Mouse (Mus musculus): ENCODE data around the gene Zc3h14.

Zc3h14 gene

GRCm38 (mm10) chr12:98746746-98747379 is at the start of gene Zc3h14:
TSS of gene Zc3h14 (plus strand) at chr12:98746964.
- DNase-seq, result peak; percentile 84 to 87

DNA sequence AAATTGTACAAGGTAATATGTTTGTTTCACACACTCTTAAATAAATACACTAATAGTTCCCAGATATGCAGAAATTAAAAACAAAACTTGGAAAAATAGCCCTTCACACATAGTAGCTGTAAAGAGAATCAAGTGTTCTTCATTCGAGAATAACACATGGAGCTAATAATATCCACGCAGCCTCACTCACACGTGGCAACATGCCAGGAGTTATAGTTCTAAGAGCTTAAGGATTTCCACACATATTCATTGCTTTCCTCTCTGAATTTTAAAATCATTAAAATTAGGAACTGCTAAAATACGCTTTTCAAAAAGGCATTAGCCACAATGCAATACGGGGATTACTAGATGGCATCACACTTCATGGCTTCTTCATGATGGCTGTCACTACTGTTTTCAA is 49.6 kb upstream of the Zc3h14 start:
- DNase-seq, result no peak

DNA sequence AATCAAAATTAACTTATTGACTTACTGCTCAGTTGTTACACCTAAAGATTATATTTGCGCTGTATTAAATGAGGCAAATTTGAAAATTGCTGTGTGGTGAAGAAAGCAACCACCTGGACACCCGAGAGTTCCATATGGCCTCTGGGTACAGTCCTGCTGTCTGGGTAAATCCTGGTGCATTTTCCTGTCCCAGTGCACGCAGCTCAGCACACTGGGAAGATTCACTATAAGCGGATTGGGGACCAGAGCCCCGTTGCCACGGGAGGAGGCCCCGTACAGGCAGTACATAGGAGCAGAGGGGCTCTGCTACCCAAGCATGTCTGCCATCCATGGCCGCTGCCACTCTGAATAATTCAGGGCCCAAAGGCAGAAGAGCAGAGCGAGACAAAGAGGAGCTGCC is 45.2 kb upstream of the Zc3h14 start:
- no peak for DNase-seq

DNA sequence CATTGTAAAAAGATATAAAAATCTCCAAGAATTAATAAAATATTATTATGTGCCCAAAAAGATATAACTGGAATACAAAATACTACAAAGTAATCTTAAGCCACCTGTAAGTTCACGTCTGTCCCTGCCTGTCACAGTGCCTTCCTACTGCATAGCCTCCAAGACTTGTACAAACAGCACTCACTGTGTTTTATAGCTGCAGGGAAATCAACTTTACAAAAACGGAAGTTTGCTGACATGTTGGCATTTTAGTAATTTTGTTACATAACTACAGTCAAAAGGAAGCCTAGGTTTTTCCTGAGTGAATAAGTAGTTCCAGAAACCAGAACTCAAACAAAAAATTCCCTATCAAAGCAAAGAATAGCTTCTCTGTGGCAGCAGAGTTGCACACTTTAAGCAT is 43.2 kb upstream of the Zc3h14 start:
- DNase-seq, result no peak

DNA sequence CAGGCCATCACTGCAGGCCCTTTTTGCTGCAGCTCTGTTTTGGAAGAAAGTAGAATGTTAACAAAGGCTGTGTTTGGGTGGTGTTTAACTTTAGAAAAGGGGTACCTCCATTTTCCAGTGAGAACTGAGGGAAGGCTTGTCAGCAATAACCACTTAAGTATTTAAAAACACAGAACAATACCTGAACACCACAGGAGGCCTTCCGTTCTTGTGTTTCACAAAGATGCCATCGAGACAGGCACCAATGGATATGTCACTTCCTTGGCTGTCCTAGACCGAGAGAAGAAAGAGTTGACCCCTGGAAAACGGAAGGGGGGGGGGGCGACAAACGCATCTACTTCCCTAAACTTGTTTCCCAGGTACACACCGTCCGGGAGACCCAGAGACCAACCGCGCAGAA is 42.8 kb upstream of the Zc3h14 start:
- no peak for DNase-seq

DNA sequence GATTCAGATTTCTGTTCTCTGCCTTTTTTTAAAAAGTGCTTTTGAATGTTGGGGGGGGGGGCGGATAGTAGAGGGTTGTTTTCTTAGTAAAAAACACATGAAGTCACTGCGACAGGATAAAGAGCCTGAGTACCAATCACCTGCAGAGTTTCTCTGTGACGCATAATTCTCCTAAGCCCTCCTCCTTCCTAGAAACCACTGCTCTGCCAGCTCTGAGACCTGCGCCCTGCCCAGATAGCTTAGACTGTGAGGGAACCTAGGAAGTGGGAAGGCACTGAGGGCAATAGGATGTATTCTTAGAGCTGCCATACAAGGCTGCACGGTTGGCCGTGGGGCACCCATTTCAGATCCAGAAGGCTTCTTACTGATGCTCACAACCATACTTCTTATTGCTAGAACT is 33.9 kb upstream of the Zc3h14 start:
- DNase-seq, result no peak

DNA sequence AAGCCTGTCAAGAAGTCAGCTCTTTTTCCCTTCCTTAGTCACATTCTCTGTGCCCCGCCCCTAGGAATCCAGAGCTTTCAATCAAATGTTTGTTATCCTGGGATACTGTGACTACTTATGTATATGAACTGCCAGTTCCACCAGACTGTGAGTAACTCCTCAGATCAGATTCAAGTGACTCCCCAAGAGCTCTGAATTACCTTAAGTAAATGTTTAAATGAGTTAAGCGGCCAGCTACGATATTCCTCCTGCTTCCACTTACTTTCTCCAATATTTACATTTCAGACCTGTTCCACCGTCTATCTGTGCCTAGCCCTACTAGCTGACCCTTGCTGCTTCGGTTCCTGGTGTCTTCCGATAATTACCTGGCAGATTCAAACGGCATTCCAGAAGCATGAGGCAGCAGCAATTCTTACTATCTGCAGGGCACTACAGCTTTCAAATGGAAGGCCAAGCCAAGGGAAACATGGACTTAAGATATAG is 33.1 kb upstream of the Zc3h14 start:
- DNase-seq, result no peak

- no peak for DNase-seq
These were observed 32.0 kb upstream of the Zc3h14 start for GRCm38 (mm10) chr12:98714757-98715156.

- no peak for DNase-seq
These were observed 30.6 kb upstream of the Zc3h14 start for GRCm38 (mm10) chr12:98716142-98716541.

DNA sequence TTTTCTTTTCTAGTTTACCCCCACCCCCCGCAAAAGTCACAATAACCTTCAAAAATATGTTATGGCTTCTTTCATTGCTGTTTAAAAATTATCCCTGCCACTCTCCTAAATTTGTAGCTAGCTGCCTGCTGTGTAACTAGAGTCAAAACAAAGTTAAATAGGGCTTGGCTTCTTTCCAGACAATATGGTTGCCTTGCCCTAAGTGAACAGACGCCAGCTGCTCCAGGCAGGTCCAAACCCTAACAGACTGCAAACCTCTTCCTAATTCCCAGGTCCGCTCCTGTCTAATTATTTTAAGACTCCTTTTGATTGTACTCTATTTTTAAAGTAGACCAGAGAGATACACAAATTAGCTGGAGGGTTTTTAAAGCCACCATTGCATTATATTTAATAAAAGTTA is 26.1 kb upstream of the Zc3h14 start:
- no peak for DNase-seq

- DNase-seq, result no peak
These were observed 25.7 kb upstream of the Zc3h14 start for GRCm38 (mm10) chr12:98721030-98721429.

GRCm38 (mm10) chr12:98724224-98724623 is 22.5 kb upstream of the Zc3h14 start:
- DNase-seq, result no peak

DNA sequence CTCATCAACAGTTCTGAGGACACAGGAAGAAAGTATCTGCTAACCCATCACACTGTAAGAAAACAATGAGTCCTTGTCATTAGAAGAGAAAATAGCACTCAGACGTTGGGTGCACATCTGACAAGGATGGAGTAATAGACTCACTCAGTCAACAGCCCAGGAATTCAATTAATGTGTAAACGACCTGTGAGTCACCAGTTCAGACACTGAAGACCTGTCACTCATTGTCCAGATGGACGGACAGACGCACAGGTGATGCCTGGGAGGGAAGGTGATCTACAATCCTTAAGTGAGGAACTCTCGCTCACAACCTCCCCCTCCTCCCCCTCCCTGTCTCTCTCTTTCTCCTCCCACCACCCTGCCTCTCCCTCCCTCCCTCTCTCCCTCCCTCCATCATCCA is 21.8 kb upstream of the Zc3h14 start:
- no peak for DNase-seq

GRCm38 (mm10) chr12:98726078-98726477 is 20.7 kb upstream of the Zc3h14 start:
- DNase-seq, result no peak

- no peak for DNase-seq
These were observed 19.6 kb upstream of the Zc3h14 start for GRCm38 (mm10) chr12:98727186-98727585.

DNA sequence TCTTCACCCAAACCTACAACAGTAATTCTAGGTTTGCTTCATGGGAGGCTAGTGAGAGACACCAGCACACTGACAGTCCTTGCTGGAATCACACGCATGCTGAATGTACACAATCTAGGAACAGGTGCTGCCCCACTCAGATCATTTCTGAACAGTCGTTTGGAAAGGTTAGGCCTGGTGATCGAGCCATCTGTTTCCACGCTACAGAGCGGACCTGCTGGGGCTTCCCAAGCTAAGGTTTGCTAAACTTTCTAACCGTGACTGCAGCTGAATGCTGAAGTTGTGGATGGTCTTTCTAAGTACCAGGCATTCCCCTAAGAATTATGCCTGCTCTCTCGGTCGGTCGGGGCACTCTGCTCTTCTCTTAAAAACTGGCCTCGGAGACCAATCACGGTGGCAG is 16.1 kb upstream of the Zc3h14 start:
- no peak for DNase-seq

GRCm38 (mm10) chr12:98733165-98733564 is 13.6 kb upstream of the Zc3h14 start:
- no peak for DNase-seq

DNA sequence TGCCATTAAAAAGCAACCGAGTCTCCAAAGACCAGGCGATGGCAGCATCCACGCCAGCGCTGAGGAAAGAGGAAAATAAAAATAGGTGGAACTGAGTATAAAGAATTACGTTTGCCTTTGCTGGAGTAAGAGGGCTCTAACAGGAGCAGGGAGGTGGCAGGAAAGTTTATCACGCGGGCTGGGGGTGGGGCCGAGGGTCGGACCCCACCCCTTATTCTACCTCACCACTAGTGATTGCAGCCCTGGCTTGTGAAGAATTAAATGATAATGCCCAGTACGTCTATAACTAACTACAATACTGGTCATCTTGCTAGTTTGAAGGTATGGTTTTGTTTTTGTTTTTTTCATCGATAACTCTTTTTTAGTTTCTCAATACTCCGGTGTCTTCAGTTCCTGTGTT is 13.0 kb upstream of the Zc3h14 start:
- no peak for DNase-seq

- peak; percentile 30 to 46 for DNase-seq
These were observed 12.4 kb upstream of the Zc3h14 start for GRCm38 (mm10) chr12:98734246-98734879.

GRCm38 (mm10) chr12:98734880-98735801 is 11.6 kb upstream of the Zc3h14 start:
- no peak for DNase-seq

DNA sequence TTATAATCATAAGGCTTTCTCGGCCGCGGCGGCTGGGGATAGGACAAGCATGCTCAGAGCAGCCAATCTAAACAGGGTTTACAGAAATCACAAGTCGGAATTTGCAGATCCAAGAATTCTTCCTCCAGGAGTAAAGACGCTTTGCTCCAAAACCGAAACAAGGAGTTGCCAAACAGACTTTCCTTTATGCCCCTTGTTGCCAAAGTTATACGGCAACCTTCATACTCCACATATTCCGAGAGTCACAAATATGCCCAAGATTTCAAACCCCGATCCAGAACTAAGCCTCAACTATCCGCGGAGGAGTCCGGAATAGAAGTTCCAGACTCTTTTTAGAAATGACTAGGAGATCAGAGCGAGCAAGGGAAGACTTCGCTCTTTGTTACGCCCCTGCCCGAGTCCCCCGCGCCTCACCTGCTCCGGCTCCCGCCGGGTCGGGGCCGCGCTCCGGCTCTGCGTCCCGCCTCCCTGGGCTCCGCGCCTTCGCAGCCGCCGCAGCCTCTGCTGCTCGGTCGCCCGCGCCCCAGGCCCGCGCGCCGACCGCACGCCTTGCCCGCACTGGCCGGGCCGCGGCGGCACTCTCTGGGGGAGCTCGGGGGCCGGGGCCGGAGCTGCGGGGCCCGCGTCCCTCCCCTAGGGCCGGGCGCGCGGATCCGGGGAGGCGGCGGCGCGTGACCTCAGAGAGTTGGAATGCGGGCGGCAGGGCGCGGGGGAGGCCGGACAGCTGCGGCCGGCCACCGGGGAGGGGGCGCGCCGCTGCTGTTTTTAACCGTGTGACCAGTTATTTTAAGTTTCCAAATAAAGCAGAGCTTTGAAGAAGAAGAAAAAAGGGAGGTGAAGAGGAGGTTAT is 9.6 kb upstream of the Zc3h14 start, which contains the start of gene Ptpn21:
Gene Ptpn21 (minus strand): TSS at position 455 of the 850 bp plus-strand sequence.
- no peak for DNase-seq

GRCm38 (mm10) chr12:98737801-98738350 is 8.9 kb upstream of the Zc3h14 start:
- no peak for DNase-seq

All from thymus, adult 18-20 months (tissue).